Mouse (Mus musculus) heart, postnatal 0 days (tissue): Measurements from ENCODE around the gene Aprt.

ENCODE experiments used
- CTCF ChIP-seq: IDR thresholded peaks from 2 replicates; pipeline ENCODE4 v1.5.1; 2016; ENCODE audit warnings: antibody characterized with exemption, control low read depth, low read depth
- EP300 ChIP-seq: IDR thresholded peaks from 2 replicates; pipeline ENCODE4 v1.6.1; 2016; ENCODE audit warnings: antibody characterized with exemption, low read depth

DNA sequence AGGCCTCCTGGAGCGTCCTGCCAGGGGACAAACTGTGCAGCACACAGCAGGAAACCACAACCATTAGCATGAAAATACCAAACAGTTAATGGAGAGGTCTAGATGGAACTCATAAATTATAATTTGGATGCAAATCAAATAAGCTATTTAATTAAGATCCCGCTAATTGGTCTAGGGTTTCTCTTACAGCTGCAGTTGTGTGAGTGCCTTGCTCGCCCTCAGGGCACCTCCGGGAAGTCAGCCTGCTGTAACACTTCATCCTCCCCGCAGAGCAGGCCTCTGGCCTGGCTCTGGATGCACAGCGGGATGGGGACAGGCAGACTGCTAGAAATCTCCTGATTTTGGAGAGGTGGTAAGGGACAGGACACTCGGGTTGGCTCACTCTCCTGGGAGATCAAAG lies 9.5 kb upstream of the Aprt start:
- TF ChIP-seq EP300 = no peak
- no peak for TF ChIP-seq CTCF
